Mouse (Mus musculus): ENCODE results near the gene Sult2a5.

Gene Sult2a5

DNA sequence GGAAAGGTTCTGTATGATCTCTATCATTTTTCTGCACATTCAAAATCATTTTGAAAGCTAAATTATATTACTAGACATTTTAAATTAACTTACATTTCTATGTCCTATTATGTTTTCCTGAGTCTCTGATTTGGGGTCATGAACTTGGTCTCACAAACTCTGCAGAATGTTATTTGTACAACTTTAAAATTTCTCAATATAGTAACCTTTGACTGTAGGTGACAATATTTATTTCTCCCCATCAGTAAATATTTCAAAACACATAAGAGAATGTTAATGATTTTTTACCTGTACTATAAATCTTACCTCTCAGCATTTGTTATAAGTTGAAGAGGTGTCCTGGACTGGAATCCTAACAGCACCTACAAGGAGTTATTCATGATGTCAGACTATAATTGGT is at the start of gene Sult2a5:
Sult2a5 (plus strand) TSS at position 301 of the 400 bp plus-strand sequence.
- no peak for DNase-seq (ENCODE audit: extremely low read depth, low read depth)
